Mouse (Mus musculus) v-Abl transformed pro-B cells (cell line): ENCODE measurements around the gene Caly.

Source experiments
- in situ Hi-C, 2 experiments: fragments of 400-800 bp; cut with MboI; formaldehyde crosslinking; loops; one replicate each; pipeline ENCODE4 v1.15.1; 2025; ENCODE audit not compliant: unreplicated experiment in 2 of 2

Gene Caly

DNA sequence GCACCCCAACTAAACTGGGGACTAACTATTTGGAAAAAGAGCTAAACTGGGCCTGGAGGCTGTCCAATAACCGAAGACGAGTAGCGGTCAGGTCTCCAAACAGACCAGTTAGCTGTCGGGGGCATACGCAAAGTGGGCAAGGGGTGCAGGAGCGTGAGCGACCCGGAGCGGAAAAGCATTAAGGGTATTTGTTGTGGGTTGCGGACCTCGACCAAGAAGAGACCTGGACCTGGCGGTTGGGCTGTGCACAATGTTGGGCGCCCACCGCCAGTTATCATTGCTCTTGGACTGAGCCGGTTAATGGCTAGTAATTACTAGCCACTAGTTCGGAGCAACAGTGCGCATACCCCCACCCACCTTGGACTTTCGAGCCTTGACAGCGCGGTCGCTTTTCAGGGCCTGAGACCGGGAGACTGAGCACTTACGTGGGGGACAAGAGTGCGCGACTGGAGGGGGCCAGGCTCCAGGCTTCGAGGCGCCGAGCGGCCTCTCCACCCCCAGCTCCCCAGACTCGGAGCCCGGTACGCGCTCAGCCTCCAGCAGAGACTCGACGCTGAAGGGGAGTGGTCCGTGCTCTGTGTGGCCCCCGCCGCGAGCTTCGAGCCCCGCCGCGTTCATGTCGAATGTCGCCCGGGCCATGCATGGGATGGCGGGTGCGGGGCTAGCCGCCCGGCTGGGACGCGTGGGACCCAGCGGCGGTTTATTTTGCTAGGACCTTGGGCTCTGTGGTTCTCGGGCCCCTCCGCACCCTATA is 33.8 kb downstream of the Caly start, which contains the start of gene Msx3:
TSS of gene Msx3 (minus strand) at position 729 of the 754 bp plus-strand sequence.
- in situ Hi-C loops: no loop called here

GRCm38 (mm10) chr7:140047811-140048311 is 34.5 kb downstream of the Caly start:
- in situ Hi-C loops: no loop called here

DNA sequence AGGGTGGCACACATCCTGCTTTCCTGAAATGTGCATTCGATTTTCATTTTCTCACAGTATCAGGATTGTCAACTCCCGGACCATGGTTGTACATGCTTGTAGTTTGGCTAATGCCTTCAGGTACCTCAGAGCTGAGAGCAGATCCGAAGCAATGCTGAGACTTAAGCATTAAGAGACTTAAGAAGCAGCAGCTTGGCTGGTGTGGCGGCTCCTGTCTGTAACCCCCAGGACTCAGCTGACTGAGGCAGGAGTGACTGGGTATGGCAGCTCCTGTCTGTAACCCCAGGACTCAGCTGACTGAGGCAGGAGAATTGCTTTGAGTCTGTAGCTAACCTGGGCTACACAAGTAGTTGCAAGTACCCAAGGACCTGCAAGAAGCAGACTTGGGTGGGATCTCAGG is 36.8 kb downstream of the Caly start:
- in situ Hi-C loops: no loop called here

DNA sequence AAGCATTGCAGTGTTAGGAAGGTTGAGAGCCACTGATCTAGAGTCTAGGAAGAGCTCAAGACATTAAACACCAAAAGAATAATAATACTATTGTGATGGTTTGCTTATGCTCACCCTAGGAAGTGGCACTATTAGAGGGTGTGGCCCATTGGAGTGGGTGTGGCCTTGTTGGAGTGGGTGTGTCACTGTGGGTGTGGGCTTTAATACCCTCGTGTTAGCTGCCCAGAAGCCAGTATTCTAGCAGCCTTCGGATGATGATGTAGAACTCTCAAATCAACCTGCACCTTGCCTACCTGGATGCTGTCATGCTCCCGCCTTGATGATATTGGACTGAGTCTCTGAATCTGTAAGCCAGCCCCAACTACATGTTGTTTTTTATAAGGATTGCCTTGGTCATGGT is 39.6 kb downstream of the Caly start:
- in situ Hi-C loops: no loop called here

DNA sequence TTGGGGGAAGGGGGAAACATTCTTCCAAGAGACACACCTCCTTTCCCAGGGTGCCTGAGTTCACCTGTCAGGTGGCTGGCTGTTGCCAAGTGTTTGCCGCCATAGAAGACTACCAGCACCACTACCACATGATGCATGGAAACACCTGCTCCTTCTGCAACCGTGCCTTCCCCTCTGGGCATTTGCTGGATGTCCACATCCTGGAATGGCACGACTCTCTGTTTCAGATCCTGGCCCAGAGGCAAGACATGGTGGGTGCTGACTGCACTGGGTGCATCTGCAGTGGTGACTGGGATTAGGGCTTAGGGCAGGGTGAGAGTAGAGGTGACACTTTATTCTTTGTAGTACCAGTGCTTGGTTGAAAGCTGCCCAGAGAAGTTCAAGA is 45.2 kb downstream of the Caly start:
- in situ Hi-C loops: loop anchor here (5.0 kb wide), 1 partner anchor 80 kb away; the partner anchor contains the start of genes Echs1 (in 2 of the 2) and Paox (in 2 of the 2)

DNA sequence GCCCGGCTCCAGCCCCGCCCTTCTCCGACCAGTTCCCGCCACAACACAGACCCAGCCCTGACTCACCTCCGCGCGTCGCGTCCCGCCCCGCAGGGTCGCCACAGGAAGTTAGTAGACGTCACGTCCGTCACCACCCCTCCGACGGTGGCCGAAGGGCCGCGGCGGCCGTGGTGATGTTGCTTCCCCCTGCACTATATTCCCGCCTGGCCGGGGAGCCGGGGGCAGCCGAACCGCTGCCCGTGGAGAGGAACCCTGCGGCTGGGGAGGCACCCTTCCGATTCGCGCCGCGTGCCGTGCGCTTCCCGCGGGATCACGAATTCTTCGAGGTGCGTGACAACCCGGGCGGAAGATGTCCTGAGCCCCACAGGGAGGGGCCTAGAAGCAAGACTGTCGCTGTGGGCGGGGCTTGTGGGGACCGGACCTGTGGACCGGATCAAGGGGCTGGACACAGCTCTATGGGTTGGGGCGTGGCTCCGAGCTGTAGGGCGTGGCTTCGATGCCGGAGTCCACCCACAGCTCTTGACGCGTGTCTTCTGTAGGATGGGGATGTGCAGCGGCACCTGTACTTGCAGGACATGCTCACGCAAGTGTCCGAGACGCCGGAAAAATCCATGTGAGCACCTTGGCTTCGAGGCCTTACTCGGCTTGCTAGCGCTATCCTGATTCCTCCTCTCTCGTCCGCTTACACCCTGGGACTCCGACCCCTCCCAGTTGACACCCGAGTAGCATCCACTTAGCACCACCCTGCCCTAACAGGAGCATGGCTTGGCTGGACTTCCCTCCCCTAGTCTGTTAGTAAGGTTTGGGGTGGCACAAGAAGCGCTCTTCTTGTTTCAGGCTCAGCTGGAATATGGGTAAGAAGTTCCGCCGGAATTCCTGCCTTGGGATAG is 45.8 kb downstream of the Caly start, which contains the start of the genes Zfp511 and Tubgcp2:
TSS of gene Zfp511 (plus strand) at position 111 of the 890 bp plus-strand sequence.
TSS of gene Tubgcp2 (minus strand) at position 389 of the 890 bp plus-strand sequence.
- in situ Hi-C loops: loop anchor here (5.0 kb wide), 1 partner anchor 81 kb away; the partner anchor contains the start of genes Echs1 (in 2 of the 2) and Paox (in 2 of the 2)

DNA sequence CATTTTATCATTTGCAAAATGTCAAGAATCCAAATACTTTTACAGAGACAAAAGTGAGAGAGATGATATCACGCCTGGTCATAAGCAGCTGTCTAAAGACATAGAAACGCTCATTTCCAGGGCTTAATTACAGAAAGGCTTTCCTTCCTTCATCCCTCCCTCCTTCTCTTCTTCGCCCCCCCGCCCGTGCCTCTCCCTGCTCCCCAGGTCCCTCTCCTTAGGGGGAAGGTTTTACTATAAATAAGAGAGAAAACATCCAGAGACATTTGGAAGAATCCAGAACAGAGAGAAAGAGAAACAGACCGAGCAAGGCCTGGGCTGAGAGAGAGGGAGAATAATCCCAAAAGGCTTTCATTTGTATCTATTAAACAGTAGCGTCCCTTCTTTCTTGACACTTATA is 46.9 kb downstream of the Caly start:
- in situ Hi-C loops: loop anchor here (5.0 kb wide), 1 partner anchor 82 kb away; the partner anchor contains the start of genes Echs1 (in 2 of the 2) and Paox (in 2 of the 2)

GRCm38 (mm10) chr7:140033386-140033785 is 49.0 kb downstream of the Caly start:
- in situ Hi-C loops: no loop called here

- in situ Hi-C loops: no loop called here
Measured at GRCm38 (mm10) chr7:140032366-140032765, 50.0 kb downstream of the Caly start.

DNA sequence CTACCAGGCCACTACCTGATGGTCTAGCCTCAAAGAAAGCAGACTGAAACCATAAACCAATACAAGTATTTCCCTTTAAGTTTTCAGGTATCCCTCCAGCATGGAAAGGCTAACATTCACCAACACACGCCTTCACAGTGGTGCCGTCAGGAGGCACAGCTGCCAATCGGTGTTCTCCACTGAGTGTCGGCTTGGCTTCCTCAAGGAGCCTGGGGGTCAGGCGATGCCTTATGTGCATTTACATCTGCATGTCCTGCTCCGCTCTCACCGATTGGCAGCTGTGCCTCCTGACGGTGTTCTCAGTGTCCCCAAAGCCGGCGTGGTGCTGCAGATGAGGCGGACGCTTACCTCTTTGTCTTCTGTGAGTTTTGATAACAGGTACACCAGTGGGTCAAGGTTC is 50.6 kb downstream of the Caly start:
- in situ Hi-C loops: no loop called here
